Mouse (Mus musculus): ENCODE data around the gene Gramd1b.
A peak's percentile ranks its signal among the peaks of the same experiment; 100 is the strongest.

The Gramd1b gene

GRCm38 (mm10) chr9:40370151-40370550 lies 161.0 kb downstream of the Gramd1b start:
- no peak for DNase-seq (ENCODE audit: low spot score in 2 of 2)

- DNase-seq (ENCODE audit: low spot score in 2 of 2), result no peak
Measured at GRCm38 (mm10) chr9:40366795-40367194, 164.4 kb downstream of the Gramd1b start.

DNA sequence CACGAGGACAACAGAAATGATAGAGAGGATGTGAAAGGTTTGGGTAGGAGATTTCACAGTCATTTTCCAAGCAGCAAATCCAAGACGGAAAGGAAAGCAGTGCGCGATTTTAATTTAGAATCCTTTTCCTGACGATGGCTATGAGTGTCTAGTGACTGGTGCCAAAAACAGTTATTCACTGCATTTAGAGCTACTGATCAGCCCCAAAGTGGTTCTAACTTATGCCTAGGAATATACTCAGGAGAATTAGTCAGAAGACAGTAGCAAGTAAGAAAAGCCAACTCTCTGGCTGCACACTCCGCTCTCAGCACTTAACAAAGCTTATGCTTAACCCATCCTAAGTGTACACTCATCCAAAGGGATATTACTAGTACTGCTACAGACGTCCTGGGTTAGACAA lies 166.9 kb downstream of the Gramd1b start:
- no peak for DNase-seq (ENCODE audit: low spot score in 2 of 2)

- DNase-seq (ENCODE audit: low spot score in 2 of 2), result no peak
Measured at GRCm38 (mm10) chr9:40361970-40362369, 169.2 kb downstream of the Gramd1b start.

DNA sequence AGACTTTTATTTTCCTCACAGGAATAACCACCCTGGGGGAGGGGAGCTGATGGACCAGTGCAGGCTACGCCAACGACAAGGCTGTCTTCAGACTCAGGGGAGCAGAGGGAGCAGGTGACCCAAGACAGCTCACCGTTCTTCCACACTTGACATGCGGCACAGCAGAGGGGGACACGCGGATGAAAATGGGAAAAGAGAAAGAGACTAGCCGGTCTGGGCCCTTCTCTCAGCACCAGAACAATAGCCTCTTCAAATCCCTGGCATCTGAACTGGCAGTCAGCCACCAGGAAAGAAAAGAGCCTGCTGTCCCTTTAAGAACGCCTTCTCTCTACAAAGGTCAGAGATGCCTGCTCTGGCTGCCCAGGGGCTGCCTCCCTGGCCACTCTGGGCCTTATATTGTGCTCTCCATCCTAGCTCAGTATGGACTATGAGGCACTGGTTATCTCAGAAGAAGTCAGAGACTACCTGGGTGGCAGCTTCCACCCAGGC lies 172.7 kb downstream of the Gramd1b start:
- DNase-seq (ENCODE audit: low spot score in 2 of 2), result no peak

DNA sequence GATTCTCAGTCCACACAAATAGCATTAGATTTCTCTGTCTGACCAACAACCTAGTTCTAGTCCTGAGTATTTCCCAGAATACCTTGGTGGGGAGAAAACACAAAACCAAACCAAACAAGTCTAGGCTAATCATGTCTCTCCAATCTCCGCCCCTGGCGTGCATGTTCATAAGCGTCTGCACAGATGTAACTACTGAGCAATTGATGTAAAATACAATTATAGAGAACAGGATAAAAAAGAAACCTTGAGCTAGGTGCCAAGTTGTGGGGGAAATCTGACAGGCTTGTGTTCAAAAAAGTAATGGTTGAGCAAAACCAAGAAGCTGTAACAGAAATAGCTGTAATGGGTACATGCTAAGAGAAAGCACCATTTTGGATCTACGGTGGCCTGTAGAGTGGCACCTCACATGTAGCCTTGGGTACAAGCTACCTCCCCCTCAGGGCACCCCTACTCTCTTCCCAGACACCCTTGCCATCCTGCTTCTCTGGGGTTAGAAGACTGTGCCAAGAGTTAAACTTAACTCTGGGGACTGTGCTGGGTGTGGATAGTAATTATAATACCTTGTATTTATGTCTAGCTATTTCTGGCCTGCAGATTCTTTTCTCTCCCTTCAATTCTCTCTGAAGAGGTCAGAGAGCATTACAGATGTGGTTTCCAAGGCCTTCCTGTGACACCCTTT lies 174.3 kb downstream of the Gramd1b start:
- DNase-seq (ENCODE audit: low spot score in 2 of 2), result no peak

- DNase-seq (ENCODE audit: low spot score in 2 of 2), result no peak
Measured at GRCm38 (mm10) chr9:40356368-40356767, 174.8 kb downstream of the Gramd1b start.

DNA sequence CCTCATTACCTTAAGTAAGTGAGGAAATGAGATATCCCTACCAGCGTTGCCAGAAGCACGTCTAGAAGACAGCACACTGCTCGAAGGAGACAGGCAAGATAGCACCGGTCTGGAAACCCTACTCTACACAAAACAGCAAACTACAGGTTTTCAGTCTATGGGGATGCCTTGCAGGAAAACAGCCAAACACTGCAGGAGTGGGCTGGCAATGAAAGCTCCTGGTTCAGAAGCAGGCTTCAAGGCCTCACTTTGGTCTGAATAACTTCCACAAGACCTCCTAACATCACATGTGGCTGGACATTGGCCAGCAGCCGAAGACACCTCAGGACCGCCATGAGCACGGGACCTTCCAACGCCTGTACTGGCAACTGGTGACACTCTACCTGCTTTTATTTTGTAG lies 175.8 kb downstream of the Gramd1b start:
- DNase-seq (ENCODE audit: low spot score in 2 of 2), result no peak

DNA sequence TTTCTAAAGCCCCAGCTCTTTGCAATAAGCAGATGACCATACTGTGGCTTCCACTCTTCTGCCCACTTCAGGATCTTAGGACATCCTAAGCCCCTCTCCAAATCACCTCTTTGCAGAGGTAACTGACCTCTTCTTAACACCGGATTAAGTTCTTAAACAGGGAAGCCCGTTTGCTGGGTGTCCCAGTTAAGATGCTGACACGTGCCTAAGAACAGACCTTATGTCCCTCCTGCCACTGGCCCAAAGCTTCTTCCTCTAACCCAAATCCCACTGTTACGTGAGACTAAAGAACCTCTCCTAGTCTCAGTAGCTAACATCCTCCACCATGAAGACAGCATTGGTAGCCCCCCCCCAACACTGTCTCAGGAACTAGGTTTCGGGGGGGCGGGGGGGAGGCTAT lies 177.6 kb downstream of the Gramd1b start:
- DNase-seq (ENCODE audit: low spot score in 2 of 2), result no peak

DNA sequence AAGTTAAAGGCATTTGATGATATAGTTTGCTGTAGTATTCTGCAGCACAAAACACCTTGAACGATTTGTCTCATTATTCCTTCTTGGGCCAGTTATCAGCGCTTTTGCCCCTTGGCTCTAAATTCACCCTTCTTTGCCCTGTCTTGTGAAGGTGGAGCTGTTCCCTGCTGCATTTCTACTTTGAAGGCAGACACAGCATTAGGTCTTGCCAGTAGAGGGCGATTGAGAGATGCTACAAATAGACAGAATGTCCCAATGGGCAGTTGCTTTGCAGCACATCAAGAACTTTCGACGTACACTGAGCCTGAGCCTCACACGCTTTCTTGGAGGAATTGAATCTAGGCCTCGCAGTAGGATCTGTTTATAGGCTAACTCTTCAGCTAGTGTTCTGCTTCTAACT lies 180.5 kb downstream of the Gramd1b start:
- peak in 1 of 2 experiments; percentile 31 for DNase-seq (ENCODE audit: low spot score in 2 of 2)

DNA sequence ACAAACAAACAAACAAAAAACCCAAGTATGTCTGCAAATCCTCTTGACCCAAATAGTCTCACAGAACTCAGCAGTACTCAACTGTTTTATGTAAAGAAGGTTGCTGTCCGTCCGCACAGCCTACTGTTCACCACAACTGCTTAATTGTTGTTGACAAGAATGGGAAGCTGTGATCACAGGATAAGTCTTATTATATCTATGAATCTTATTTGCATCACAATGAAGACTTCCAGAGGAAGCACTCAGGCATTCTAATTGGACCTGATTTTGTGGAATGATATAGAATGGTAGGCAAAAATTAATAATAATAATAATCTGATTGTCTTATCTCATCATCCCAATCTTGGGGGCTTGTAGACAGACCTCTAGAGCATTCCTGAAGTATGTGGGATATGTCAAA lies 181.1 kb downstream of the Gramd1b start:
- no peak for DNase-seq (ENCODE audit: low spot score in 2 of 2)

DNA sequence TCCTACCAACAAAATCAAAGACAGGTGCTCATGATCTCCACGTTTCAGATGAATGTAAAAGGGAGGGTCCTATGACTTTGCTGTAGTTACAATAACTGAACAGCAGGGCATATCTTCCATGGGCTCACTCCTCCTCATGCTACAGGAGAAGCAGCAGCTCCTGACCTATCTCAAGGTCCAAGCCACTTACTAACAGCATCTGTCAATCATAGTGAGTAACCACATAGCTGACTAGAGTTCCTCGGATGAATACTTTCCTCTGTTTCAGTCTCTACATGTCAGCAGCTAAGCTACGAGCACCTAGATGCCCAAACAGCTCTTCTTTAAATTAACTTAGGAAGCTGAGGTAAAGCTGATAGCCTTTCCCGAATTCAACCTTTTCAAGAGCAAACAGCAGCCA lies 181.6 kb downstream of the Gramd1b start:
- no peak for DNase-seq (ENCODE audit: low spot score in 2 of 2)

GRCm38 (mm10) chr9:40348714-40349233 lies 182.4 kb downstream of the Gramd1b start:
- DNase-seq (ENCODE audit: low spot score in 2 of 2), result no peak

DNA sequence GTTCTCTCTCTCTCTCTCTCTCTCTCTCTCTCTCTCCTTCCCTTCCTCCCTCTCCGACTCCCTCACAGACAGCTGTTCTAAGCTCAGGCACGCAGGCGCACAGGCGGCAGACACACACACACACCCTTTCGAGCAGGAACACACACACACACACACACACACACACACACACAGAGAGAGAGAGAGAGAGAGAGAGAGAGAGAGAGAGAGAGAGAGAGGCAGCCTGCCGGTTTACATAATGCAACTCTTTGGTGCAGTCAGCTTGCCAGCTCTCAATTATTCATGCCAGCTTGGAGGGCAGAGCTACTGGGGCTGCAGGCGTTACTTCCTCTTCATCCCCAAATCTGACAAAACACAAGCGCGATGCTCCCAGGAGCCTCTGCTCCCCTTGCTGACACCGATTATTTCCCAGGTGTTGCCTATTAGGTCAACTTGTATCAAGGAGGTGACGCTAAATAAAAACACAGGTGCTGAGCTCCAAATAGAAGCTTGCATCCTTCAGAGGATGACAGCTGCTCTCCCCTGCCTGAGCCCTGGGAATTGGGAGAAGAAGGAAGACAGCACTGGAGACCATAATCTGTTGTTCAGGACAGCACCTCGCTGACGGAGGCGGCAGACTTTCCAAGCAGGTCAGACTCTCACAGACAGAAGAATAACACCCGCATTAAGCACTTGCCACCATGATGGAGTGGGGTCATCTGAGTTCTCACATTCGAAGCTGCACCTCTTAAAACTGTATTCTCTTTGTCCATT lies 184.8 kb downstream of the Gramd1b start:
- DNase-seq (ENCODE audit: low spot score in 2 of 2), result peak in 1 of 2 experiments; percentile 20

DNA sequence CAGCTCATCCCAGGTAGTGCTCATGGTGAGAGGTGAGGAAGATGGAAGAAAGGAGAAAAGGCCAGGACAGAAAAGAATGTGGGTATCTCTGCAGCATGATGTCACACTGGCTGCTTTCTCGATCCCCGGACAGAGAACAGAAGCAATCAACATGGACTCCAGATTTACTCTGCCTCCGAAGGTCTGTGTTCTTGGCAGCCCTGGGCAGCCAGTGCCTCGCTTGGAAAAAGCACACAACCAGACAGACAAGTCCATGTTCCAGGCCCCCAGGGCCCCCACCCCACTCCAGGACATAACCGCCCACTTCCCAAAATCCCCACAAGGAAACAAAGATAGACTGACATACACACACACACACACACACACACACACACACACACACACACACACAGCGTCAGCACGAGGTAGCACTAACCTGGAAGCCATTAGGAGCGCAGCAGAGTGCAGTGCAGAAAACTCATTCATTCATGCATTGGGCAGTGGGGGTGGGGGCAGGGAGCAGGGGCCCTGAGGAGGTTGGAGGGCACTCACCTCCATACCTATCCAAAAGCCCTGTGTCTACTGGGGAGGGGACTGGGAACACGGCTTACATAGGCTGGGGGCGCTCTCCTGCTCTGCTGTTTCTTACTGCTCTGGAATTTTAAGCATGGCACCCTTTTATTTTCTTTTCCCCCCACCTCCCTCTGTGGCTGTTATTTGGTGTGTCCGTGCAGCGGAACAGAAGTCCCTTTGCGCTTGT lies 185.5 kb downstream of the Gramd1b start:
- no peak for DNase-seq (ENCODE audit: low spot score in 2 of 2)

DNA sequence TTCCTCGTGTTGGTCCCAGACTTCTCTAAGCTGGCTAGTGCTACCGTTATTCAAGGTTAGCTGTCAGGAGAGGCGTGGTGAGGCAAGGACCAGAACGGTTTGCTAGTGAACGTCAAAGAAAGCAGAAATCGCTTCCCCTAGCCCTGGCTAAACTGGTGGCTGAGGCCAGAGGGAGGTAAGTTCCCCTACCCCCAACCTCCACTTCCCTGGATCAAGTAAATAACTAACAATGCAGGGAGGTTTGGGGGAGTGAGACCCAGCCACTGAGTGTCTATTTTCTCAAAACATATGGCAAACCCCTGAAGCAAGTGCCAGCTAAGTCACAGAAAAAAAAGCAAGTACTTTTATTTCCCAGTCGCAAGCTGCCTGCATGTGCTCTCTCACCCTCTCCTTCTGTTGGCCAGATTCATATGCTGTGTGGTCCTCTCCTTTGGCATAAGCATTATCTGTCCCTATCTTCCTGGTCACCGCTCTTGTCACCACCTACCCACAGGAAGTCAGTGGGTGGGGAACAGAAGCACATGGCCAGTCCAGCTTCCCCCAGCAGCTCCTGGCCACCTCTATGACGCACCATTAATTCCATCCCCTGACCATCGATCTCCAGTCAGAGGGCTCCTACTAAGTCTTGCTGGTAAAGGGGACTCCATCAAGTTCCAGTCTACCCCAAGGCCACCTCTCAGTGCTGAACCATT lies 186.2 kb downstream of the Gramd1b start:
- DNase-seq (ENCODE audit: low spot score in 2 of 2), result no peak

DNA sequence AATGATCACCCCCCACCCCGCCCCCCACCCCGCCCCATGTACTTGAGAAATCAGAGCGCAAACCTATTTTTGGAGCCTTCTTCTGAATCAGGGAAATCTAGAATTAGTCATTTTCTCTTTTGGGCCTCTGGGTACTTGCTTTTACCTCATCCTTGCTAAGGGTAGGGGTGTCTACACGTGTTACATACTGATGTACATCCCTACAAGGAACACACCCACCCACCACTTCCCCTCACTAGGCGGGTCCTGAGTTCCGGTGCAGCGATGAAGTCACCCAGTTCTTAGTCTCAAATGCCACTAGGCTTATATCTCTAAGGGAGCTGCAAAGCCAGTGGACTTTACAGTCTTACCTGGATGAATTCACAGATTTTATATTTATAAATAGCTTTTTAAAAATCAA lies 187.4 kb downstream of the Gramd1b start:
- DNase-seq (ENCODE audit: low spot score in 2 of 2), result no peak

DNA sequence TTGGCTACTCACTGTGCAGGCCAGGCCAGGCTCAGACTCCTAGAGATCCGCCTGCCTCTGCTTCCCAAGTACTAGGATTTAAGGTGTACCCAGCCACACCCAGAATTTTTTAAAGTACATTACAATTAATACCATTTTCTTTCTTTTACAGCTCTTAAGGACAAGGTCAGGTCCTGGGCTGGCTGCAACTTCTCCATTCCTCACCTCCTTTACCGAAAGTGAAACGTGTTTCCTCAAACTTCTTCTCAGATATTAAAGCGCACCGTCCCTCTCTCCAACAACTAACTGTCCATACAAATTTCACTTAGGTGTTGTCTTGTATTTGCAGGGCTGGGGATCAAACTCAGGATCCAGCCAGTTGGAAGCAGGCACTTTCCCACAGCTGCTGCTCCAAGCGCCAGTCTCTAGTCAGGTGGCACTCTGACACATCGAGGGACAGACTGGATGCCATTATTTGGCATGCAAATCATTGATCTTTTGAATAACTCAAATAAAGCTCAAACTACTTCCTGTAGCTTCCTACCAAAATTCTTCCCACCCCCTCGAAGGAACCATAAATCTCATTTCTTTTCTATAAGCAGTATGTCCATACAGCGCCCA lies 188.0 kb downstream of the Gramd1b start:
- DNase-seq (ENCODE audit: low spot score in 2 of 2), result no peak

- DNase-seq (ENCODE audit: low spot score in 2 of 2), result no peak
Measured at GRCm38 (mm10) chr9:40342101-40342500, 189.1 kb downstream of the Gramd1b start.

GRCm38 (mm10) chr9:40339578-40339977 lies 191.6 kb downstream of the Gramd1b start:
- no peak for DNase-seq (ENCODE audit: low spot score in 2 of 2)

DNA sequence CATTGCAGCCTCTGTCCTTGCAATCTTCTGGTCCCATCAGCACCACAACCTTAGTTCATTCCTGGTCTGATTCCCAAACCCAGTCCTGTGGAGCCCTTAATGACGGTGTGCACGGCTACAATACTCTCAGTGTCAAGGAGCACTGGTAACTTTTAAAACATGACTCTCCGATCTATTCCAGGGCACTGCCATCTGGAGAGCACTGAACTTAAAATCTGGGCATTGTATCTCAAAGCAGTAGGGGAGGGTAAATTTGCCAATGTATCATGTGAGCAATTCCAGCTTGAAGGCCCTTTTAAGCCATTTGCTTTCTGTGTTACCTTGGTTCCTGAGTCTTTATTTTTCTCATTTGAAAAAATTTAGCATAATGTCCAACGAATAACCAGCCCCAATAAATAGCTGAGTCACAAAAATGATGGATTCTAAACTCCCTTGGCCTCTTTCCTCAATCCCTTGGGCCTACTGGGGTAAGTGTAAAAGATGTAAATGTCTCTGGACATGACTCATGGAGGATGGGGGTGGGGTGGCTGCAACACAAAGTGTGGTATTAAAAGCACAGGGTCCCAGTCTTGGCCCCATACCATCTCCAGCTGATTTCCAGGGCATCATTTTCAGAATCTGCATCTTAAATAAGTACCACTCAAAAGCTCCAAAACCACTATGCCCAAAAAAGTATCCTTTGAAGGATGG lies 193.9 kb downstream of the Gramd1b start:
- no peak for DNase-seq (ENCODE audit: low spot score in 2 of 2)

All from urinary bladder, postnatal 36 days (tissue).